Mouse (Mus musculus) cerebellum, adult 11-12 months (tissue): ENCODE data around the gene Kcne1.

Experiments used
- DNase-seq: peaks from one replicate; pipeline ENCODE4 v3.0.0; 2022

The Kcne1 gene

GRCm38 (mm10) chr16:92301989-92302388 is 57.3 kb downstream of the Kcne1 start:
- no peak for DNase-seq

DNA sequence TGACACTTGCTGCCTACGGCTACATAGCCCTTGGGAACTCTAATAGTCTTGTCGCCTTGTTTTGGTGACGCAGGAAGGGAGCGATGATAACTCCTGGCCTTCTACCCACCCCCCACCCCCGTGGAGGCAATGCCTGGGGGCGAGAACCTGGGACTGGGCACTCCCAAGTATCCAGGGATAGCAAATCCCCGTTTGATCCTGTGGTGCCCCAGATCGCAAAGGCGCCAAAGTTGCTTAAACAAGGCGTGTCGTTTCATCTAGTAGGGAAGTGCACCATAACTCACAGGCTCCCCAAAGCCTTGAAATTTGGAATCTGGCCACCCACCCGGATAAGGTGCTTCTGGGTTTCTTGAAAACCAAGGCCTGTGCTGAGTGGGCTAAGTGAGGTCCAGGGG is 57.9 kb downstream of the Kcne1 start:
- DNase-seq: peak; percentile 72

DNA sequence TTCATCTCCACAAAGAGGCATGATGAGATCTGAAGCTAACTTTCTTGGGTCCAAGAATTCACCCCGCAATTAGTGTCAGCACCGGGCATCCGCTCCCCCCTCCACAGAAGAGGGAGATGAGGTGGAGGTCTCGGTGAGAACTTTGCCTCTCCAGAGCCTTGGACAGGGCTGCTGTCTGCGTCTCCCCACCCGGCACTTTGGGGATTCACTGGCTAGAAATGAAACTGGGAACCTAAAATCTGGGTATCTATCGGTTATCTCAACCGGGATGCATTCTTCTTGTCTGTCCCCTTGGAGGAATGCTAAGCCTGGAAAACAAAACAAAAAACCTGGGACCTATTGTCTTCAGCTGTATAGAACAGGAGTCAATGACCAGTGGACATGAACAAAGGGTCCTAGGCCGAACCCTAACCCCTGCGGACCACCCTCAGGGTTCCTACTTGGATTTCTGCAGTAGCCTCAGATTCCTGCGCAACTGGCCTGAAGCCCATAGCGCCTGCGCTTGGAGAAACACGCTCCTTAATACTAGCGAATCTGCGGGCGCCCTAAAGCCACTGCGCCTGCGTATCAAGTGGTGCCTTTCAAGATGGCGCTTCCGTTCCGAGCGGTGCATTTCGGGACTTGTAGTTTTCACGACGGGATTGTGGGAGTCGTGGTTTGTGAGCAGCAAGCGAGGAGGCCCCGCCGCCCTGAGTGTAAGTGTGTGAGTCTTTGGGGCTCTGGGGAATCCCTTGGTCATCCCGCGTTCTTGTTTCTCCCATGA is 58.4 kb downstream of the Kcne1 start, which contains the start of gene Smim11:
Gene Smim11 (plus strand): TSS at position 638 of the 763 bp plus-strand sequence.
- DNase-seq: peak; percentile 96
